Mouse (Mus musculus) forebrain, embryonic 14.5 days (tissue): ENCODE results near the gene Pak4. TPM values are rescaled to one million over a fixed set of nuclear protein-coding genes. Genes with fewer than 3 reads are reported as not detected.

ENCODE experiments used
- ATAC-seq: fragments of 200-750 bp; cut with Nextera tagmentation; 2 replicates; pipeline ENCODE4 v1.8.0; 2017; ENCODE audit warnings: mild to moderate bottlenecking, moderate library complexity
- DNase-seq: peaks from one replicate; pipeline ENCODE4 v3.0.0-alpha.2; 2015; ENCODE audit warnings: low spot score
- H3K27ac ChIP-seq: fragments of 300-500 bp; sonication (generic); 2 replicates; pipeline ENCODE4 v1.5.1; 2014; ENCODE audit warnings: low read depth, mild to moderate bottlenecking, control low read depth, low read length, moderate library complexity
- H3K27me3 ChIP-seq: fragments of 300-500 bp; sonication (generic); replicated peaks from 2 replicates; pipeline ENCODE4 v1.6.1; 2014; ENCODE audit warnings: low read length, control low read depth, mixed read lengths; ENCODE audit not compliant: control insufficient read depth, insufficient read depth
- H3K36me3 ChIP-seq: fragments of 300-500 bp; sonication (generic); 2 replicates; pipeline ENCODE4 v1.6.1; 2014; ENCODE audit warnings: low read length, control low read depth; ENCODE audit not compliant: control insufficient read depth, insufficient read depth
- H3K4me1 ChIP-seq: fragments of 300-500 bp; sonication (generic); 2 replicates; pipeline ENCODE4 v1.6.1; 2014; ENCODE audit warnings: antibody characterized with exemption, low read length, control low read depth; ENCODE audit not compliant: control insufficient read depth, insufficient read depth
- H3K4me2 ChIP-seq: fragments of 300-500 bp; sonication (generic); 2 replicates; pipeline ENCODE4 v1.6.1; 2014; ENCODE audit warnings: mild to moderate bottlenecking, control low read depth, low read length
- H3K4me3 ChIP-seq: fragments of 300-500 bp; sonication (generic); 2 replicates; pipeline ENCODE4 v1.5.1; 2014; ENCODE audit warnings: low read depth, low read length, control low read depth
- H3K9ac ChIP-seq: fragments of 300-500 bp; sonication (generic); 2 replicates; pipeline ENCODE4 v1.6.1; 2014; ENCODE audit warnings: mild to moderate bottlenecking, low read length, control low read depth, moderate library complexity
- H3K9me3 ChIP-seq: fragments of 300-500 bp; sonication (generic); replicated peaks from 2 replicates; pipeline ENCODE4 v1.6.1; 2016; ENCODE audit warnings: low read length, control low read depth, mixed read lengths; ENCODE audit not compliant: control insufficient read depth
- WGBS: fragments of 180-500 bp; shearing (Covaris S2); extraction: QIAGEN DNeasy Blood & Tissue Kit; methylation state at CpG from one replicate; pipeline ENCODE4 v1.1.7; 2014; 5-methylcytosine and 5-hydroxymethylcytosine counted together
- polyA plus RNA-seq: library from polyadenylated mRNA; unstranded; fragments of >200 nt; fragmentation: Nextera tagmentation; extraction: Ambion mirVana; gene quantifications from 2 replicates; pipeline ENCODE4 v1.2.1, GENCODE M21; 2014

Gene Pak4
- polyA plus RNA-seq, 1 experiment from 2014 or later = 12.6 TPM

DNA sequence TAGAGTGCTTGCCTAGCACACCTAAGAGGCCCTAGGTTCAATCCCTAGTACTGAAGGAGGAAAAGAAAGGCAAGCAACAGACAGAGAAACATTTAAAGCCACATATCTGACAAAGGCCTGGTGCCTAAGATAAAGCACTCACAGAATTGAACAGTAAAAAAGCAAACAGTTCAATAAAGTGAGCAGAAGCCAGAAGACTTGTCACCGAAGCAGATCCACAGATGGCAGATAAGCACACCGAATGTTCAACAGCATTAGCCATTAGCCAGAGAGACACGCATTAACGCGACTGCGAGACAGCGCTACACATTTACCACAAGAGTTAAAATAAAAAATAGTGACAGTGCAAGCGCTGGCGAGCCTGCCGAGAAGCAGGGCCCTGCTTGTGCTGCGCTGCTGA is 15.1 kb downstream of the Pak4 start:
- Histone ChIP-seq H3K36me3 (no peaks in the 10 kb centered on the region), H3K9me3 (no peaks in the 10 kb centered on the region), H3K27ac (peak overlapping the region; percentile 60; the same call in 1 of the 2 replicates), H3K4me3 (no peak overlapping the region), H3K4me2 (no peak overlapping the region), H3K4me1 (peaks cover 9% of the 10 kb centered on the region), H3K9ac (no peak overlapping the region), H3K27me3 (no peaks in the 10 kb centered on the region)
- ATAC-seq (no peak), DNase-seq (peak; percentile 39)
- WGBS = 78% methylated on average over 11 of the region's 11 CpGs

DNA sequence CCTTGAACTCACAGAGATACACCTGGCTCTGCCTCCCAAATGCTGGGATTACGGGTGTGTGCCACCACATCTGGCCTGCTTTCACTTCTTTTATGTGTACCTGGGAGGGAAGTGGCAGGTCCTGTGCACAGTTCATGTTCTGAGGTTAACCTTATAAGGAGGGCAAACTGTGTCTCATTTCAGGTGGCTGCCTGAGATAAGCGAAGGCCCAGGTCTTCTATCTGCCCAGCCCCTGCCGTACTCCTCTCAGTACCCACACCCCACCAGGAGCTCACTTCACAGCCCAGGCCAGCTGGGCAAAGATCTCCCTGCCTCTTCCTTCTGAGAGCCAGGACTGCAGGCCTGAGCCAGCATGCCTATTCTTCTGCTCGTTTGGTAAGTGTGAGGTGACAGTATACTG is 16.3 kb downstream of the Pak4 start:
- DNase-seq (no peak), ATAC-seq (no peak)
- 83% methylated on average over 4 of the region's 4 CpGs for WGBS
- no peaks in the 10 kb centered on the region for H3K9me3 ChIP-seq
- H3K9ac ChIP-seq = no peak overlapping the region
- H3K4me3 ChIP-seq = no peak overlapping the region
- H3K27ac ChIP-seq = peak overlapping the region; percentile 33; the same call in 1 of the 2 replicates
- H3K4me2 ChIP-seq = no peak overlapping the region
- no peaks in the 10 kb centered on the region for H3K27me3 ChIP-seq
- H3K4me1 ChIP-seq = peaks cover 4% of the 10 kb centered on the region
- H3K36me3 ChIP-seq = no peaks in the 10 kb centered on the region

DNA sequence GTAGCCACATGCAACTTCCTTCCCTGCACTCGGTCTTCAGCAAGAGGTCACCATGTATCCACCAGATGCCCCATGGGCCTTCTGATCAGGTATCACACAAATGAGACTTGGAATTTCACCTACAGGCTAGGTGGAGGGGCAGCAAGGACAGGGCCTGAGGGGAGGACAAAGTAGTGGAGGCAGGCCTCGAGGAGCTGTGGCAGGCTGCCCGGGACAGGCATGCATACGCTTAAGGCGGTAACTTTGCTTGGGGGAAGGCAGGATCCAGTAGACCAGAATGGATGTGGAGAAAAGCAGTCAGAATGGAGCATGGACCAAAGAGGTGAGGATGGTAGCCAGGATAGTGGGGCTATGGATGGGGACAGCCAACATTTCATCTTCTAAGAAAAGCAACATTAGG is 18.2 kb downstream of the Pak4 start:
- H3K9ac ChIP-seq = no peak overlapping the region
- H3K4me1 ChIP-seq = peaks cover 2% of the 10 kb centered on the region
- DNase-seq (no peak), ATAC-seq (no peak)
- H3K27ac ChIP-seq = no peak overlapping the region
- H3K4me3 ChIP-seq = no peak overlapping the region
- no peak overlapping the region for H3K4me2 ChIP-seq
- 69% methylated on average over 5 of the region's 5 CpGs for WGBS
- no peaks in the 10 kb centered on the region for H3K9me3 ChIP-seq
- H3K27me3 ChIP-seq = no peaks in the 10 kb centered on the region
- no peaks in the 10 kb centered on the region for H3K36me3 ChIP-seq

DNA sequence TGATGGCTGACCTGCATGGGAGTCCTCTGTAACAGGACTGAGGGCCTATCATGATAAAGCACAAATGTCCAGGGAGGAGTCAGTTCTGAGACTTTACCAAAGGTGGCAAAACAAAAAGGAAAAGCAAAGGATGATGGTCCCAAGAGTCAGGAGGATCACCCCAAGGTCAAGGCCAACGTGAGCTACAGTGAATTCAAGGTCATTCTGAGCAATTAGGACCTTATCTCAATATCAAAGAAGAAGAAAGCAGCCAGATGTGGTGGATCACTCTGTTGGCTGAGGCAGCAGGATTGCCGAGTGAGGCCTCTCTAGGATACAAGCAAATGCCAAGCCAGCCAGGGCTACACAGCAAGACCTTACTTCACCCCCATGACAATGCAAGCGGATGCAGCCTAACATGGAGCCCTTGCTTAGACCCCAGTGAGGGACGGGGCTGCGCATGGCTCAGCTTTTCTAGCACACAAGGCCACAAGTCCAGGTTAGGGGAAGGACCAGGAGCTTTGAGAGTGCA is 19.4 kb downstream of the Pak4 start:
- WGBS = 85% methylated on average over 5 of the region's 5 CpGs
- Histone ChIP-seq H3K27ac (no peak overlapping the region), H3K27me3 (no peaks in the 10 kb centered on the region), H3K36me3 (no peaks in the 10 kb centered on the region), H3K4me1 (no peaks in the 10 kb centered on the region; the same call in none of the 2 replicates), H3K4me3 (no peak overlapping the region), H3K4me2 (no peak overlapping the region), H3K9ac (no peak overlapping the region), H3K9me3 (no peaks in the 10 kb centered on the region)
- ATAC-seq (no peak), DNase-seq (no peak)

DNA sequence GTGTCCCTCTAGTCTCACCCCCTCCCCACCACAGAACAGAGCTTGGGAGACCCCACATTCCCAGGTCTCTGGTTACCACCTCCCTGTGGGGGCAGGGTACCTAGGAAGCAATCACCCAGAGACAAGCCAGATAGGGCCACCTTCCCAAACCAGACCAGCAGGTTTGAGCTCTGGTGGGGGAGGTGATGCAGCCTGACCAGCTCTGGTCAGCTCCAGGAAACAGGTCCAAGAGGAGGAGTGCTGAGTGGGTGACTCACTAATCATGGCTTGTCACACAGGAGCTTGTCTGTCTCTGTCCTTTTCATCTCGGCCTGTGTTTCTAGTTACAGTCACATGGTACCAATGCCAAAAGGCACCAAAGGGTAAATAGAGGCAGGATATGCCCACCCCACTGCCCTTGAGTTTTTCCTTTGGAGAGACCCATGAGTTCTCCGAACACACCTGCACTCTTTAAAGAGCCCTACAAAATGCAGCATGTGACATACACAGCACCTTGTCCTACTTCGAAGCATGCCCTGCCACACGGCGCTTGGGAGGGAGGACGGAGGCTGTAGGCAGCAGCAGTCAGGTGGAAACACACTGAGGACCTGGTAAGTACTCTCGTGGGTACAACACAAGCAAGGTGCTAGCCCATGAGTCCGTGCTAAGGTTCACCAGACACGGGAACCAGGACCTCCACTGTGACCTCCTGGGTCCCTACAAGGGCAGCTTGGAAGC is 20.0 kb downstream of the Pak4 start:
- Histone ChIP-seq H3K4me2 (no peak overlapping the region), H3K36me3 (no peaks in the 10 kb centered on the region), H3K4me3 (no peak overlapping the region), H3K4me1 (no peaks in the 10 kb centered on the region; the same call in none of the 2 replicates), H3K9ac (no peak overlapping the region), H3K27ac (no peak overlapping the region), H3K27me3 (no peaks in the 10 kb centered on the region), H3K9me3 (no peaks in the 10 kb centered on the region)
- DNase-seq (no peak), ATAC-seq (no peak)
- WGBS = 88% methylated on average over 9 of the region's 9 CpGs

DNA sequence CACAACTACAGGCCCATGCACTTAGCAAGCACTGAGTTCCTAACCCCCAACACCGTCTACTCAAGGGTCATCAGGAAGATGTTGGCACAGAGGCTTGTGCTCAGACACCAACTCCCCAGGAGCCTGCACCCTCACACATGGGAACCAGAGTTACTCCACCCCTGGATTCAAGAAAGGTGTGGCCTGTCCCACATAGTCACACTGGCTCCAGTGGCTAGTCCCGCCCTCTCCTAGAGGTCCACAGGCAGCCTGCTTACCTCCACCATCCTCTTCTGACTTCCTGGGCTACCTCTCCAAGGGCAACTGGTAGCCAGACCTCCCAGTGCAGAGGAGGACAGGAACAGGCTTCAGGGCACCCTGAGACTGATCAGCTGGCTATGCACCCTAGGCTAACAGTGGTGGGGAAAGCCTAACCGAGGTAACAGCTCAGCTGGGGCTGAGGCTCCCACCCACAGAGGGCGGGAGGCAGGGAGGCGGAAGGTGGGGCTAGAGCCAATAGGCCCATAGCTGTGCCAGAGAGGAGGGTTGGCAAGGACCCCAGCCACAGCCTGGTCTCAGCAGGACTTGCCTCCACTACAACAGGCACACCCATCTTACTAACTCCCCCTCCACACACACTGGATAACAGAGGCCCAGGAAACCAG is 21.6 kb downstream of the Pak4 start:
- WGBS = 69% methylated on average over 5 of the region's 5 CpGs
- H3K9ac ChIP-seq = no peak overlapping the region
- no peak for ATAC-seq

DNA sequence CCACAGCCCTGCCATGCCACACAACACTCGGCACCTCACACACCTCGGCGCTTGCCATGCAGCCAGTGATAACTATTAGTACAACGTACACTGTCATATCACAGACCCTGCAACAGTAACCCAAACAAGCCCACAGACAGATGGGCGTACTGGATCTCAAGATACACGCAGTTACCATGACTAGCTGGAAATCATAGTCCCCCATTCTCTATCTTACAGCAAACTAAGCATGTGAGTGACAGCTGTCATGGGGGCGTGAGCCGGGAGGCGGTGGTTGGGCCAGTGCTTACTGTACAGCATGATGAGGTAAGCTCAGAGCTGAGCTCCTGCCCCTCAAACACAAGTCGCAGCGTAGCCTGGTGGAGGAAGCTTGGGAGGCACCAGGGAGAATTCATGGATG is 22.4 kb downstream of the Pak4 start:
- WGBS = 90% methylated on average over 11 of the region's 11 CpGs
- ATAC-seq = no peak

More for the DNA sequence above, 21.6 kb downstream of the Pak4 start:
- DNase-seq = peak; percentile 39
- Histone ChIP-seq H3K36me3 (no peaks in the 10 kb centered on the region), H3K27me3 (no peaks in the 10 kb centered on the region), H3K4me1 (no peaks in the 10 kb centered on the region; the same call in none of the 2 replicates), H3K9me3 (no peaks in the 10 kb centered on the region), H3K27ac (no peak overlapping the region), H3K4me2 (no peak overlapping the region), H3K4me3 (no peak overlapping the region)

DNA sequence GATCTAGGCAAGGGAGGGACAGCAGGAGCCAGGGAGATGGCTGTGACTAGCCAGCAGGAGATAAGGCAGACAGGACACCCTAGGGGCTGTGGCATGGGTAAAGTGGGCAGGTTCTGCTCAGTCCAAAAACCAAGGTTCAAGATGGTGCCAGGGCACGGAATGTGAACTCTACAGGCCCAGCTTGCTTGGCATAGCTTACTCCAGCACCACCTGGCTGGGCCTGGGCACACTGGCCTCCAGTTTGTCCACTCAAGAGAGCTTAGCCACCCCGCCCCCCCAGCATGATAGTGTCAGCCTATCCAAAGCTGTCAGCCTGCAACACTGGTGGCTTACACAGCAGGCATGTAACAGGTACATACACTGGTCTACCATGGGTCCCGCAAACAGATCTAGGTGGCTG is 24.7 kb downstream of the Pak4 start:
- ATAC-seq (no peak), DNase-seq (no peak)
- no peak overlapping the region for H3K4me3 ChIP-seq

More for the DNA sequence above, 22.4 kb downstream of the Pak4 start:
- DNase-seq = no peak
- no peaks in the 10 kb centered on the region for H3K36me3 ChIP-seq
- no peaks in the 10 kb centered on the region; the same call in none of the 2 replicates for H3K4me1 ChIP-seq
- H3K4me2 ChIP-seq = no peak overlapping the region
- H3K4me3 ChIP-seq = no peak overlapping the region
- no peaks in the 10 kb centered on the region for H3K9me3 ChIP-seq
- H3K9ac ChIP-seq = no peak overlapping the region
- no peak overlapping the region for H3K27ac ChIP-seq
- no peaks in the 10 kb centered on the region for H3K27me3 ChIP-seq

GRCm38 (mm10) chr7:28572689-28573088 is 25.3 kb downstream of the Pak4 start:
- H3K36me3 ChIP-seq = peaks cover 14% of the 10 kb centered on the region
- no peak for DNase-seq
- H3K27me3 ChIP-seq = no peaks in the 10 kb centered on the region
- no peak overlapping the region for H3K4me3 ChIP-seq
- no peaks in the 10 kb centered on the region for H3K9me3 ChIP-seq
- H3K4me1 ChIP-seq = no peaks in the 10 kb centered on the region; the same call in 1 of the 2 replicates
- H3K4me2 ChIP-seq = no peak overlapping the region
- H3K9ac ChIP-seq = no peak overlapping the region
- no peak overlapping the region for H3K27ac ChIP-seq
- 93% methylated on average over 5 of the region's 5 CpGs for WGBS
- ATAC-seq = no peak

More for the DNA sequence above, 24.7 kb downstream of the Pak4 start:
- H3K27me3 ChIP-seq = no peaks in the 10 kb centered on the region
- H3K4me2 ChIP-seq = no peak overlapping the region
- no peaks in the 10 kb centered on the region; the same call in 1 of the 2 replicates for H3K4me1 ChIP-seq
- H3K27ac ChIP-seq = no peak overlapping the region
- WGBS = 92% methylated on average over 3 of the region's 3 CpGs
- peaks cover 10% of the 10 kb centered on the region for H3K36me3 ChIP-seq
- H3K9me3 ChIP-seq = no peaks in the 10 kb centered on the region
- no peak overlapping the region for H3K9ac ChIP-seq
